20 mouse cellular contexts compared by ENCODE assay signal in genomic region chr9:120745674-120746073, GRCm38 (mm10).
A peak's percentile ranks its signal among the peaks of the same experiment; 100 is the strongest.
DNase-seq lines count a peak whose midpoint lies in the region; ATAC-seq and TF ChIP-seq lines count a peak whose summit lies in the region.
"Had no signal": no experiment of that assay in that cellular context is flagged by ENCODE, and none has a peak within 500 bp of the region (broad histone marks: within the 10 kb centered on the region; RNA-seq: fewer than 3 reads in every experiment).

No protein-coding gene starts in this region.

- no peaks in the 10 kb centered on the region for H3K36me3 ChIP-seq in C2C12 (ENCODE audit: control insufficient read depth, insufficient read depth)
- no peaks in the 10 kb centered on the region for H3K36me3 ChIP-seq in myocyte (ENCODE audit: control insufficient read depth, insufficient read depth)
- no peaks in the 10 kb centered on the region for H3K36me3 ChIP-seq in liver, postnatal 0 days (replicated peaks; ENCODE audit: insufficient read depth, low read length)
- H3K36me3 ChIP-seq: embryonic facial prominence, embryonic 13.5 days; forebrain, embryonic 15.5 days had no signal

- H3K27me3 ChIP-seq in C2C12 (ENCODE audit: control insufficient read depth, insufficient read depth, insufficient read length) = no peaks in the 10 kb centered on the region
- H3K27me3 ChIP-seq in myocyte (ENCODE audit: control insufficient read depth, insufficient read depth, insufficient read length) = no peaks in the 10 kb centered on the region
- H3K27me3 ChIP-seq in liver, postnatal 0 days (ENCODE audit: insufficient read depth, low read length) = no peaks in the 10 kb centered on the region
- H3K27me3 ChIP-seq: embryonic facial prominence, embryonic 13.5 days; forebrain, embryonic 13.5 days; forebrain, embryonic 15.5 days; Patski had no signal

- DNase-seq in 3134 (ENCODE audit: extremely low read depth, insufficient read length, low spot score) = peak; percentile 56
- DNase-seq in left cerebral cortex, adult 9 months (ENCODE audit: low spot score in 2 of 2) = no peak
- no peak for DNase-seq in liver, postnatal 0 days
- DNase-seq: adrenal gland, adult 8-10 months; adrenal gland, postnatal 14 days; adrenal gland, postnatal 36 days; B cell, adult 2 months; cerebellum, adult 11-12 months; cerebellum, adult 2 months; cerebellum, adult 9-10 months; cerebellum, postnatal 10 days; cerebellum, postnatal 25 days; forebrain, postnatal 0 days had no signal

- WGBS in liver, postnatal 0 days (ENCODE audit: insufficient replicate concordance) = 74% methylated on average over 6 of the region's 6 CpGs

- no peak for TF ChIP-seq POLR2A in myocyte (IDR thresholded peaks at IDR 0.05; ENCODE audit: insufficient read length, low read depth)

- H3K9me3 ChIP-seq in liver, postnatal 0 days (ENCODE audit: low read length) = no peaks in the 10 kb centered on the region
- H3K9me3 ChIP-seq: embryonic facial prominence, embryonic 13.5 days; forebrain, embryonic 13.5 days; forebrain, embryonic 15.5 days had no signal

- H3K79me3 ChIP-seq in C2C12 (ENCODE audit: low read depth) = no peaks in the 10 kb centered on the region

- no peak for TF ChIP-seq CTCF in C2C12 (IDR thresholded peaks at IDR 0.05; ENCODE audit: control insufficient read depth, insufficient read depth, insufficient read length)
- no peak for TF ChIP-seq CTCF in liver, postnatal 0 days (IDR thresholded peaks at IDR 0.05; ENCODE audit: low read depth)

- H3K4me2 ChIP-seq in myocyte (ENCODE audit: low read depth) = no peak overlapping the region
- no peak overlapping the region for H3K4me2 ChIP-seq in liver, postnatal 0 days (ENCODE audit: low read depth, low read length)
- H3K4me2 ChIP-seq: embryonic facial prominence, embryonic 13.5 days; forebrain, embryonic 13.5 days; forebrain, embryonic 15.5 days had no signal

- ATAC-seq in liver, postnatal 0 days = no peak
- ATAC-seq: activated CD4-positive, CD25-positive, alpha-beta regulatory T cell, adult 4 months; forebrain, embryonic 13.5 days; forebrain, embryonic 15.5 days; forebrain, postnatal 0 days; Patski had no signal

- H3K4me1 ChIP-seq in liver, postnatal 0 days (ENCODE audit: insufficient read depth) = peaks cover 3% of the 10 kb centered on the region; the same call in 1 of the 2 replicates
- H3K4me1 ChIP-seq: embryonic facial prominence, embryonic 13.5 days; forebrain, embryonic 13.5 days; forebrain, embryonic 15.5 days had no signal

- H3K9ac ChIP-seq in liver, postnatal 0 days (replicated peaks) = no peak overlapping the region
- H3K9ac ChIP-seq: embryonic facial prominence, embryonic 13.5 days; forebrain, embryonic 13.5 days; forebrain, embryonic 15.5 days; forebrain, postnatal 0 days had no signal

- H3K79me2 ChIP-seq in C2C12 (ENCODE audit: control insufficient read depth, insufficient read depth) (no peaks in the 10 kb centered on the region), myocyte (ENCODE audit: control insufficient read depth, insufficient read depth) (no peaks in the 10 kb centered on the region)

- H3K4me3 ChIP-seq in C2C12 (ENCODE audit: insufficient read depth, poor library complexity, severe bottlenecking) (no peak overlapping the region), myocyte (no peak overlapping the region)
- no peak overlapping the region for H3K4me3 ChIP-seq in liver, postnatal 0 days (ENCODE audit: low read depth, low read length)
- H3K4me3 ChIP-seq: embryonic facial prominence, embryonic 13.5 days; forebrain, embryonic 13.5 days; forebrain, embryonic 15.5 days had no signal

- no peak for TF ChIP-seq EP300 in liver, postnatal 0 days (IDR thresholded peaks at IDR 0.05; ENCODE audit: low read depth)

- no peak overlapping the region for H3K27ac ChIP-seq in liver, postnatal 0 days (ENCODE audit: low read depth)
- H3K27ac ChIP-seq: embryonic facial prominence, embryonic 13.5 days; forebrain, embryonic 13.5 days; forebrain, embryonic 15.5 days had no signal

- H3ac ChIP-seq in C2C12 (ENCODE audit: control insufficient read depth, insufficient read length, low read depth) (no peak overlapping the region), myocyte (ENCODE audit: control insufficient read depth, insufficient read length) (no peak overlapping the region)

TF ChIP-seq in C2C12, 6 proteins besides CTCF, POLR2A, EP300 and RAD21:
- TF ChIP-seq MYOD1 (IDR thresholded peaks at IDR 0.05; ENCODE audit: control insufficient read depth, insufficient read length, low read depth) = peak; percentile 57
- no peak for TF ChIP-seq MYOG (IDR thresholded peaks at IDR 0.05; ENCODE audit: control insufficient read depth, extremely low read depth, insufficient read length)

TF ChIP-seq in myocyte, 11 proteins besides CTCF, POLR2A, EP300 and RAD21:
- peak in 2 of 3 experiments; percentile 43 to 74 for TF ChIP-seq MYOG (IDR thresholded peaks at IDR 0.05; ENCODE audit: control insufficient read depth in 1 of 3, insufficient read depth in 1 of 3, insufficient read length in 2 of 3, low read depth in 2 of 3)
- TF ChIP-seq CEBPB (IDR thresholded peaks at IDR 0.05; ENCODE audit: insufficient read depth, poor library complexity, severe bottlenecking) = no peak
- no peak for TF ChIP-seq SRF (IDR thresholded peaks at IDR 0.05; ENCODE audit: control insufficient read depth, insufficient read length, low read depth)
- peak; percentile 72 to 98 (median 98) for TF ChIP-seq MYOD1 (IDR thresholded peaks at IDR 0.05; ENCODE audit: control insufficient read depth in 1 of 3, insufficient read length in 2 of 3, low read depth in 2 of 3)
- peak; percentile 62 for TF ChIP-seq TCF3 (IDR thresholded peaks at IDR 0.05; ENCODE audit: insufficient read length, low read depth)
- no peak for TF ChIP-seq POLR2AphosphoS2 (IDR thresholded peaks at IDR 0.05; ENCODE audit: insufficient read length, low read depth)
